Mouse (Mus musculus): ENCODE data around the gene Syap1. TPM values are rescaled to one million over a fixed set of nuclear protein-coding genes. Genes with fewer than 3 reads are reported as not detected.
"Not testable (repeated sequence)": the region's sequence is repeated elsewhere in the genome, so short reads cannot be mapped to it uniquely, and the experiment has no call there.

The Syap1 gene
- polyA plus RNA-seq, 1 experiment, result not detected

DNA sequence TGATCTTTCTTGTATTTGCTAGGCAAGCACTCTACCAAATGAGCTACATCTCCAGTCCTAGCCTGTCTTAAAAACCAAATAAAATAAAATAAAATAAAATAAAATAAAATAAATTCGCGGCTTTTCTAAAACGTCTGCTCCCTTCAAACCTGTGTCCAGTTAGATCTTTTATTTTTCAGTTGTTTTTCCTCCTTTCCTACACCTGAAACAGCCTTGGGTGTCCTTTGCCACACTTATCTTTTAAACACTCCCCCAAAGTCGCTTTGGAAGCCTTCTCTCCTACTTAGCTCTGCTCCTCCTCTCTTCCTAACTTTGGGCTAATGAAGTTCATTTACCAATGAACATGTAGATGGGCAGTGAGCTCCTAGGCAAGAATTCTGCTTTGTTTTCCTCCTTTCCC is 12.7 kb upstream of the Syap1 start, which contains the start of gene Ctps2:
Gene Ctps2, plus strand, starts transcription at position 301 of the 400 bp plus-strand sequence.
- peak within 1 kb of the TSS; percentile 66 for H3K27ac ChIP-seq (ENCODE audit: insufficient read depth, low read depth, low read length)
- H3K4me3 ChIP-seq (ENCODE audit: insufficient read depth, low read depth, low read length), result peak within 1 kb of the TSS; percentile 66
- TF ChIP-seq POLR2A (IDR thresholded peaks at IDR 0.05; ENCODE audit: insufficient read depth, low read depth, low read length) (no peak), CTCF (IDR thresholded peaks at IDR 0.05; ENCODE audit: insufficient read depth, low read depth, low read length) (no peak)
- no peaks in the 10 kb centered on the region for H3K4me1 ChIP-seq (ENCODE audit: control insufficient read depth, insufficient read depth, low read length)
- WGBS, result 45% methylated on average over 4 of the region's 4 CpGs

GRCm38 (mm10) chrX:162888575-162889223 is 452 bp upstream of the Syap1 start:
- H3K27ac ChIP-seq (ENCODE audit: insufficient read depth, low read depth, low read length); H3K4me1 ChIP-seq (ENCODE audit: control insufficient read depth, insufficient read depth, low read length); H3K4me3 ChIP-seq (ENCODE audit: insufficient read depth, low read depth, low read length): not testable (repeated sequence)
- 79% methylated on average over 9 of the region's 25 CpGs for WGBS

- H3K4me1 ChIP-seq (ENCODE audit: control insufficient read depth, insufficient read depth, low read length), result no peaks in the 10 kb centered on the region
- TF ChIP-seq CTCF (IDR thresholded peaks at IDR 0.05; ENCODE audit: insufficient read depth, low read depth, low read length), result no peak
- no peak for TF ChIP-seq POLR2A (IDR thresholded peaks at IDR 0.05; ENCODE audit: insufficient read depth, low read depth, low read length)
- H3K27ac ChIP-seq (ENCODE audit: insufficient read depth, low read depth, low read length), result no peak overlapping the region
- 75% methylated on average over 3 of the region's 3 CpGs for WGBS
- no peak overlapping the region for H3K4me3 ChIP-seq (ENCODE audit: insufficient read depth, low read depth, low read length)
Measured at GRCm38 (mm10) chrX:162878236-162878635, 10.0 kb downstream of the Syap1 start.

DNA sequence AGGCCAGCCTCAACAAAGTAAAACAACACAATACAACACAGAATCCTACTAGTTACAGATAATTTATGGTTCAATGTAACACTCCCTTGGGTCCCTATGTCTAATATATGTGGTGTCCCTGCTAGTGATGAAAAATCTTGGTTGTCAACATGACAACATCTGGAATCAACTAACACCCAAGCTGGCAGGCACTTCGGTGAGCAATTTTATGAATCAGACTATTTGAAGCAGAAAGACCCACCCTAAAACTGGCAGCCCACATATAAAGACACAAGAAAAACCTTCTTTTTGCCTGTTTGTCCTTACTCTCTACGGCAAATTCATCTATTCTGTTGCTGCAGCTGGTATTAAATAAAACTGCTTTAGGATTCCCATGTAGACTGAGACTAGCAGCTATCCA is 14.5 kb downstream of the Syap1 start:
- Histone ChIP-seq H3K4me1 (ENCODE audit: control insufficient read depth, insufficient read depth, low read length) (no peaks in the 10 kb centered on the region), H3K4me3 (ENCODE audit: insufficient read depth, low read depth, low read length) (no peak overlapping the region), H3K27ac (ENCODE audit: insufficient read depth, low read depth, low read length) (no peak overlapping the region)
- 87% methylated on average over 2 of the region's 2 CpGs for WGBS
- TF ChIP-seq POLR2A (IDR thresholded peaks at IDR 0.05; ENCODE audit: insufficient read depth, low read depth, low read length) (no peak), CTCF (IDR thresholded peaks at IDR 0.05; ENCODE audit: insufficient read depth, low read depth, low read length) (no peak)

DNA sequence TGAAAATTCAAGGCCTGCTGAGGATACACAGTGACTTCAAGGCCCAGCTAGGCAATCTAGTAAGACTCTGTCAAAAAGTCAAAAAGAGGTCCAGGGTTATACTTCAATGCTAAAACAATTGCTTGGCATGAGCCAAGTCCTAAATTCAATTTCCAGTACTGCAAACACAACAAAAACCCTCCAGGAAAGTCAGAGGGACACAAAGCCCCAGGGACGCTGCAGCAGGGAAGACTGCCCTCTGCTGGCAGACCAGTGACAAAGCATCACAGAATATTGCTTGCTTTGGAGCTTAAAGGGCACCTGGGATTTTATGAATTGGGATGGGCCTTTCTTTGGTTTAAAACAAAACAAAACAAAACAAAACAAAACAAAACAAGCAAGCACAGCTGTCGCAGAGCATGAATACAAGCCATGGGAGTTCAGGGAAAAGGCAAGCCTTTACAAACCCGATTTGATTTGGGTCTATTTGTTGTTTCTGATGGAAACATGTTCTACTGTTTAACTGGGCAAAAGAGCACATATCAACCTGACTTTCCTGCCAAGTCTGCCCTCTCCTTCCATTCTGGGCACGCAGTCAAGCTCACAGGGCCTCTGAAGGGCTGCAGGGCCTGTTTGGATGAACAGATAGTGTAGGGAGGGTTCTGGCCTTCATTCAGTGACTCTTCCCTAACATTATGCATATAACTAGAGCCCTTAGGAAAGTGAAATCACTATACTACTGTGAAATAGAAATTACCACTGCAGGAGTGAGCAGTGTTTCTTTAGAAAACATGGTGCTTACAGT is 16.3 kb downstream of the Syap1 start:
- TF ChIP-seq CTCF (IDR thresholded peaks at IDR 0.05; ENCODE audit: insufficient read depth, low read depth, low read length), result 0 out of 2 replicates have a peak, but pooled peaks have one; percentile 21
- no peak for TF ChIP-seq POLR2A (IDR thresholded peaks at IDR 0.05; ENCODE audit: insufficient read depth, low read depth, low read length)
- WGBS, result 26% methylated on average over 4 of the region's 4 CpGs
- no peak overlapping the region for H3K4me3 ChIP-seq (ENCODE audit: insufficient read depth, low read depth, low read length)
- H3K4me1 ChIP-seq (ENCODE audit: control insufficient read depth, insufficient read depth, low read length), result no peaks in the 10 kb centered on the region
- H3K27ac ChIP-seq (ENCODE audit: insufficient read depth, low read depth, low read length), result no peak overlapping the region

DNA sequence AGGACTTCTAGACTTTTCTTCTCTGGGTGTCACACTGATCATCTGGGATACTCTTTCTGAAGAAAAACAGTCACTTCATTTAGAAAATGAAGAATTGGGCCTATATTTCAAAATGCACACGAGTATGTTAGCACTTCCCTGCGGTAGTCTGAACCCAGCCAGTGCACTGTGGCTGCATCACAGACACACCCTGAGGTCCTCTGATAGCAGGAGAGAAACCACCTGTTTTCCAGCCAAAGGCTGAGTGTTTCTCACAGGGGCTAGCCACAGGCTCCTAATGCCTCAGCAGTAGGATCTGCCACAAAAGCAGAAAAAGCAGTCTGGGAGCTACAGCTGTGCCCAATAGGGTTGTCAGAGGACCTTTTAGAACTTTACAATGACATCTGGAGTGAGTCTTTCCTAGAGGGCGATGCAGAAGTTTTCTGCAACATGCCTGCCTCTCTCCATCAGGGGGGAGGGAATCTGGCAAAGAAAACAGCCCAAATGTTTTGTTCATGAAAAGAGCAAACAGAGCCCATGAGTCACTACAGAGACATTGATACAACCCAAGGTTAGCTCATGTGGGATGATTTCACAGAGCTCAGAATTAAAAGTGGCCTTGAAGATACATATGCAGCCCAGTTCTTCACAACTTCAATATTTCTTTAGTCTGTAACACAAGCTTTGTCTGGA is 19.8 kb downstream of the Syap1 start:
- TF ChIP-seq CTCF (IDR thresholded peaks at IDR 0.05; ENCODE audit: insufficient read depth, low read depth, low read length), result no peak
- TF ChIP-seq POLR2A (IDR thresholded peaks at IDR 0.05; ENCODE audit: insufficient read depth, low read depth, low read length), result no peak
- Histone ChIP-seq H3K4me1 (ENCODE audit: control insufficient read depth, insufficient read depth, low read length) (no peaks in the 10 kb centered on the region), H3K4me3 (ENCODE audit: insufficient read depth, low read depth, low read length) (no peak overlapping the region), H3K27ac (ENCODE audit: insufficient read depth, low read depth, low read length) (no peak overlapping the region)
- WGBS, result 76% methylated on average over 3 of the region's 3 CpGs

GRCm38 (mm10) chrX:162848682-162849081 is 39.6 kb downstream of the Syap1 start:
- Histone ChIP-seq H3K4me1 (ENCODE audit: control insufficient read depth, insufficient read depth, low read length) (no peaks in the 10 kb centered on the region), H3K4me3 (ENCODE audit: insufficient read depth, low read depth, low read length) (no peak overlapping the region), H3K27ac (ENCODE audit: insufficient read depth, low read depth, low read length) (no peak overlapping the region)
- WGBS, result 84% methylated on average over 1 of the region's 1 CpGs
- TF ChIP-seq POLR2A (IDR thresholded peaks at IDR 0.05; ENCODE audit: insufficient read depth, low read depth, low read length) (no peak), CTCF (IDR thresholded peaks at IDR 0.05; ENCODE audit: insufficient read depth, low read depth, low read length) (no peak)

GRCm38 (mm10) chrX:162845531-162845930 is 42.7 kb downstream of the Syap1 start:
- TF ChIP-seq CTCF (IDR thresholded peaks at IDR 0.05; ENCODE audit: insufficient read depth, low read depth, low read length) (no peak), POLR2A (IDR thresholded peaks at IDR 0.05; ENCODE audit: insufficient read depth, low read depth, low read length) (no peak)
- WGBS, result 93% methylated on average over 3 of the region's 3 CpGs

More at GRCm38 (mm10) chrX:162845531-162845930, 42.7 kb downstream of the Syap1 start:
- H3K4me1 ChIP-seq (ENCODE audit: control insufficient read depth, insufficient read depth, low read length), result no peaks in the 10 kb centered on the region
- H3K27ac ChIP-seq (ENCODE audit: insufficient read depth, low read depth, low read length), result no peak overlapping the region
- H3K4me3 ChIP-seq (ENCODE audit: insufficient read depth, low read depth, low read length), result no peak overlapping the region

Data from olfactory bulb, adult 2 months (tissue).